Mouse (Mus musculus) embryonic facial prominence, embryonic 11.5 days (tissue): ENCODE measurements around the gene Cers6. TPM values are rescaled to one million over a fixed set of nuclear protein-coding genes. Genes with fewer than 3 reads are reported as not detected.
A peak's percentile ranks its signal among the peaks of the same experiment; 100 is the strongest.

Experiments used
- ATAC-seq: fragments of 200-750 bp; cut with Nextera tagmentation; replicated peaks from 2 replicates; pipeline ENCODE4 v1.8.0; 2017; ENCODE audit warnings: low read depth; ENCODE audit not compliant: insufficient number of reproducible peaks, low FRiP score, low TSS enrichment
- DNase-seq: peaks from one replicate; pipeline ENCODE4 v3.0.0-alpha.2; 2015; ENCODE audit warnings: low spot score
- H3K27ac ChIP-seq: fragments of 300-500 bp; sonication (generic); replicated peaks from 2 replicates; pipeline ENCODE4 v1.5.1; 2014; ENCODE audit warnings: mild to moderate bottlenecking, low read depth, low read length, control low read depth
- H3K27me3 ChIP-seq: fragments of 300-500 bp; sonication (generic); 2 replicates; pipeline ENCODE4 v1.6.1; 2014; ENCODE audit warnings: mild to moderate bottlenecking, low read length, moderate library complexity, mixed read lengths; ENCODE audit not compliant: control insufficient read depth, insufficient read depth
- H3K36me3 ChIP-seq: fragments of 300-500 bp; sonication (generic); replicated peaks from 2 replicates; pipeline ENCODE4 v1.6.1; 2014; ENCODE audit warnings: low read depth, mild to moderate bottlenecking, low read length, moderate library complexity, mixed read lengths; ENCODE audit not compliant: control insufficient read depth, insufficient read depth
- H3K4me1 ChIP-seq: fragments of 300-500 bp; sonication (generic); 2 replicates; pipeline ENCODE4 v1.6.1; 2014; ENCODE audit warnings: low read length, mixed read lengths; ENCODE audit not compliant: control insufficient read depth, insufficient read depth
- H3K4me2 ChIP-seq: fragments of 300-500 bp; sonication (generic); 2 replicates; pipeline ENCODE4 v1.6.1; 2014; ENCODE audit warnings: low read depth, mild to moderate bottlenecking, control low read depth, low read length, moderate library complexity
- H3K4me3 ChIP-seq: fragments of 300-500 bp; sonication (generic); 2 replicates; pipeline ENCODE4 v1.5.1; 2014; ENCODE audit warnings: low read depth, low read length, control low read depth
- H3K9ac ChIP-seq: fragments of 300-500 bp; sonication (generic); replicated peaks from 2 replicates; pipeline ENCODE4 v1.6.1; 2014; ENCODE audit warnings: mild to moderate bottlenecking, control low read depth, low read length
- H3K9me3 ChIP-seq: fragments of 300-500 bp; sonication (generic); replicated peaks from 2 replicates; pipeline ENCODE4 v1.6.1; 2016; ENCODE audit warnings: mild to moderate bottlenecking, low read length, inconsistent platforms, mixed read lengths; ENCODE audit not compliant: control insufficient read depth
- WGBS: fragments of 180-500 bp; shearing (Covaris S2); extraction: QIAGEN DNeasy Blood & Tissue Kit; methylation state at CpG from one replicate; pipeline ENCODE4 v1.1.7; 2014; 5-methylcytosine and 5-hydroxymethylcytosine counted together
- polyA plus RNA-seq: library from polyadenylated mRNA; unstranded; fragments of >200 nt; fragmentation: Nextera tagmentation; extraction: Ambion mirVana; gene quantifications from 2 replicates; pipeline ENCODE4 v1.2.1, GENCODE M21; 2014

The Cers6 gene
- polyA plus RNA-seq, 1 experiment from 2014 or later, result 33.6 TPM

DNA sequence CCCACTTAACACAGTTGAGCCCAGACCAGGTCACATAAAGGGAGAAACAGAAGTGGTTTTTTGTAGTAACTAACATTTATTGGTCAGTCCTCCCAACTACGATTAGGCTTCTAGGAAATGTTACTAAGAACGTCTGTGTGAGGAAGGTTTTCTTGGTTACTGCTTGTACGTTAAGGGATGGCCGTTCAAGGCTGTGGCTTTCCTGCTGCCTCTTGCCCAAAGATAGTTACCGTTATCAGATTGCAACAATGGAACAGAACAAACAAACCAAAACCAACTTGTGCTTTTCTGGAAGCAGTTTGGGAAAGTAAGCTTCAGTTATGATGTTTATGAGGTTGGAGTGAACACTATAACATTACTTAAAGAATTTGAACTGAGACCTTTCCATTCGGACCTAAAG is 114.5 kb downstream of the Cers6 start:
- DNase-seq (no peak), ATAC-seq (no peak)
- no peaks in the 10 kb centered on the region for H3K9me3 ChIP-seq
- no peak overlapping the region for H3K4me3 ChIP-seq
- no peaks in the 10 kb centered on the region for H3K36me3 ChIP-seq
- WGBS, result 79% methylated on average over 6 of the region's 6 CpGs
- no peak overlapping the region for H3K4me2 ChIP-seq
- no peak overlapping the region for H3K9ac ChIP-seq
- no peaks in the 10 kb centered on the region for H3K4me1 ChIP-seq
- H3K27ac ChIP-seq, result no peak overlapping the region
- no peaks in the 10 kb centered on the region for H3K27me3 ChIP-seq

DNA sequence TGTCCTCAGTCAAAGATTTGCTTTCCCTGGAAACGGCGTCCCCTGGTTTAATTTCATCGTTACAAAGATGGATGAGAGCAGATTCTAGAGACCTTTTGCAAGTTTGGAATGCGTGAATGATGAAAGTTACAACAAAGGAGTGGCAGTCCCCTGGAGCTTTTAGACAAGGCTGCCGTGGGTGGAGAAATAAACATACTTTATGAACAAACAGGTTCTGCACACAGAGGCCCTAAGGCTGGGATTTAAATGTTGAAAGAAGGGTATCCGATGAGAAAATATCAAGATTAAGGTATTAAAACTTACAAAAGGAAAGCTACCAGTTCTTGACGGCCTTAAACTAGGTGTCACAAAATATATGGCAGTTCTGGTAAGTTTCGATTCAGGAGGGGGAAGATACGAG is 117.0 kb downstream of the Cers6 start:
- ATAC-seq (no peak), DNase-seq (no peak)
- Histone ChIP-seq H3K4me2 (no peak overlapping the region), H3K4me3 (no peak overlapping the region), H3K9me3 (no peaks in the 10 kb centered on the region), H3K4me1 (no peaks in the 10 kb centered on the region), H3K36me3 (no peaks in the 10 kb centered on the region), H3K27me3 (no peaks in the 10 kb centered on the region), H3K27ac (no peak overlapping the region), H3K9ac (no peak overlapping the region)
- 69% methylated on average over 9 of the region's 9 CpGs for WGBS

DNA sequence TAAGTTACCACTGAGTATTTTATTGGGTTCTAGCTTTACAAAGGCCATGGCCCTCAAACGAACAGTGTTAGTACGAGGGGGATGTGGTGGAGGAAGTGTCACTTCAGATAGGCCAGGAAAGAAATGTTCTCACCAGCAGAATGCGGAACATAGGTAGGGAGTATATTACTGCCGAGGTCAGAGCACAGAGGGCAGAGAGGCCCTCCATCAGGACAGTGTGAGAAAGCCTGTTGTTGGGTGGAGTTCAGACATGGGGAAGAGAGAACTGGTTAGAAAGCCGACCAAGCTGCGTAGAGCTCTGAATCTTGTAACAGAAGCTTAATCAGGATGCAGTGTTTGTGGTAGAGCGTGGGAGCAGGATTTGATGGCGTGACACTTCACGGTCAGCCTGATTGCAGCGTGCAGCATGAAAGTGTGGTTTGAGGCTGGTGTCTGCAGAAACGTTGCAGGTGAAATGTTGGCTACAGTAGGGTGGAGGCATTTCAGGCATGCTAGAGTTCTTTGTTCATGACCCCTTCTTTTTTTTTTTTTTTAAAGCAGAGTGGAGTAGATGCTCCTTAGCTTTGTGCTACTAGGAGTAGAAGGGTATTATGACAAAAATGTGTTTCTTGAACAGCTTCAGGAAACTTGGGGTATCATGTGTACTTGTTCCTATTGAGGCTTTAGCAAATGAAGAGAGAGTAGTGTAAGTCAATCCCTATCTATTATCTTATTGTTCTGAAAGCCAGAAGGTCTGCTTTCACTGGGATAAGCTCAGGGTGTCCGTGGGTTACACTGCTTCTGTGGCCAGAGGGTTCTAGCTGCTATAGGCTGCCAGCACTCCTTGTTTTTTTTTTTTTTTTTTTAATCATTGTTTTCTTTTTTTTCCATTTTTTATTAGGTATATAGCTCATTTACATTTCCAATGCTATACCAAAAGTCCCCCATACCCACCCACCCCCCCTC is 117.7 kb downstream of the Cers6 start:
- H3K4me3 ChIP-seq, result no peak overlapping the region
- H3K9me3 ChIP-seq, result no peaks in the 10 kb centered on the region
- H3K4me1 ChIP-seq, result no peaks in the 10 kb centered on the region
- no peaks in the 10 kb centered on the region for H3K27me3 ChIP-seq
- H3K27ac ChIP-seq, result no peak overlapping the region
- H3K36me3 ChIP-seq, result no peaks in the 10 kb centered on the region
- WGBS, result 75% methylated on average over 12 of the region's 12 CpGs
- no peak overlapping the region for H3K9ac ChIP-seq
- DNase-seq (no peak), ATAC-seq (no peak)
- no peak overlapping the region for H3K4me2 ChIP-seq

DNA sequence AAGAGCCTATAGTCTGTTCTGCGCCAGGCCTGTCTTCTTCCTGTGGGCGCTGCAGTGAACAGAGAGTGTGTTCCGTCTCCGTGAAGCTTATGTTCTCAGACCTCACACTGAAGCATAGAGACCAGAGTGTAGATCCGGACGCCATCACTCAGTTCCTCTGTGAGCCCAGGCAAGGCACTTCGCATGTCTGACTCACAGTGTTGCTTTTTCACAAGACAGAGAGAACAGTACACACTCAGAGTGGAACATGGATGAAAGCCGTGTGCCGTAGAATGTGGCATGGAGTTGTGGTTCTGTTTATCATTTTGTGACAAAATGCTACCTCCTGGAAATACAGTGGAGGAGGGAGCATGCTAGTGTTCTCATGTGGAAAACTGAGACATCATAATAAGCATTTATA is 120.1 kb downstream of the Cers6 start:
- no peaks in the 10 kb centered on the region for H3K27me3 ChIP-seq
- no peak overlapping the region for H3K4me3 ChIP-seq
- no peaks in the 10 kb centered on the region for H3K9me3 ChIP-seq
- 85% methylated on average over 9 of the region's 9 CpGs for WGBS
- no peaks in the 10 kb centered on the region for H3K36me3 ChIP-seq
- ATAC-seq, result no peak
- no peak overlapping the region for H3K4me2 ChIP-seq
- no peaks in the 10 kb centered on the region for H3K4me1 ChIP-seq
- no peak overlapping the region for H3K9ac ChIP-seq
- no peak for DNase-seq
- no peak overlapping the region for H3K27ac ChIP-seq

DNA sequence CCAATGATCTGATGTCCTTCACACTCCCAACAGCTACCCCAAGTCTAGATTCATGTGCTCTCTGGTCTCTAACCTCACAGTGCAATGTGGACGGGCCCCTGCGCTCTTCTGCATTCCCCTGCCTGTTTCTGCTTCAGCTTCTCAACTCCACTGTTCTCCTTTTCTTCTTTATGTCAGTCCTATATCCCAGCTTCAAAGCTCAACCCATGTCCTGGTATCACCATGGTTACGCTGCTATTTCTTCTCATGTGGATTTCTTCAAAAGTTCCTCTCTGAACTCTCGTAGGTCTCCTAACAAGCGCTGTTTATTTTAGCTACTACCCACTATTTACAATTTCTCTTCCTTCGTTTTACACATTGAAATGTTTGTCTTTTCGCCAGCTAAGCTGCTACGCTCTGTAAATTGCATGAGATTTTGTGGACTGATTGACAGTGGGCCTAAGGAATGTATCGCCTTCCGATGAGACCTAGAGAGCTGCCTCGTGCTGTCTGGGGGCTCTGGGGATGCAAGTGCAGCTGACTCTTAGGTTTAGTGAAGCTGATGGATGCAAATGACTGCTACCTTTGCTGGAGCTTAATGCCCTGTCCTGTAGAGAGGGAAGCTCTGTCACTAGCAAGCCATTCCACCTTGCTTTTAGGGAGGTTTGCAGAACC is 120.6 kb downstream of the Cers6 start:
- Histone ChIP-seq H3K4me3 (no peak overlapping the region), H3K27me3 (no peaks in the 10 kb centered on the region), H3K4me1 (no peaks in the 10 kb centered on the region), H3K9me3 (no peaks in the 10 kb centered on the region), H3K27ac (no peak overlapping the region), H3K36me3 (no peaks in the 10 kb centered on the region), H3K9ac (no peak overlapping the region), H3K4me2 (no peak overlapping the region)
- peak; percentile 24 for DNase-seq
- WGBS, result 66% methylated on average over 11 of the region's 11 CpGs
- ATAC-seq, result no peak

DNA sequence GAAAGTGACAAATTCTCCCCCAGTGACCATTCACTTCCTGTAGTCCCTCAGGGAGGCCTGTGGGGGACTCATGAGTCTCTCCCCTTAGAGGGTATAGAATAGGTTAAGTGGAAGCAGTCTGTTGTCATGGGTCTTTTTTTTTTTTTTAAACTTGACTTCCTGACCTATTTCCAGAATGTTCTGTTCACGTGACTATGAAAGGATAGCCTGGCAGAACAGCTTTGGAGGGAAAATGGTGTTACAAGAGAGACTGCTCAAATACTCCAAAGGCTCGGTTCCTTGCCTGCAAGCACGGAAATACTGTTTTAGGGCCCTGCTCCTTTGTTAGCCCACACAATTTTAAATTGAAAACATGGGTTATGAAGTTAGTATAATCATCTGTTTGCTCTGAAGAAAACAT is 121.7 kb downstream of the Cers6 start:
- WGBS, result 79% methylated on average over 3 of the region's 3 CpGs
- ATAC-seq, result no peak

DNA sequence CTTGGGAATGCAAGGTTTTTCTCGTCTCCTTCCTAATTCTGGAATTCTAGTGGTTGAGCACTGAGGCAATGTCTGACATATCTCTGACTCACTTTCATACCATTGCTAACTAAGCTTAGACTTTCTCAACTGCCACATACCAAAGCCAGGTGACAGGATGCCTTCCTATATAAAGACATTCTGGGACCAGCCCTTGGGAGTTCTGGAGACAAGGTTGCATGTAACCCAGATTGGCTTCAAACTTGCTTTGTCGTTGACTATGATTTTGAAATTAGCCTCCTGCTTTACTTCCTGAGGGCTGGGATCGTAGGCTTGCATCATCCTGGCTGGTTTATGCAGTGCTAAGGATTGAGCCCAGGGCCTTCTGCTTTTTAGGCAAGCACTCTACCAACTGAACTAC is 122.2 kb downstream of the Cers6 start:
- ATAC-seq (no peak), DNase-seq (no peak)
- H3K4me3 ChIP-seq, result no peak overlapping the region
- no peak overlapping the region for H3K27ac ChIP-seq
- WGBS, result 75% methylated on average over 3 of the region's 3 CpGs
- H3K4me1 ChIP-seq, result no peaks in the 10 kb centered on the region
- H3K36me3 ChIP-seq, result no peaks in the 10 kb centered on the region
- H3K9ac ChIP-seq, result no peak overlapping the region
- H3K4me2 ChIP-seq, result no peak overlapping the region
- no peaks in the 10 kb centered on the region for H3K9me3 ChIP-seq
- H3K27me3 ChIP-seq, result no peaks in the 10 kb centered on the region

More for the DNA sequence above, 121.7 kb downstream of the Cers6 start:
- Histone ChIP-seq H3K4me2 (no peak overlapping the region), H3K27ac (no peak overlapping the region), H3K4me3 (no peak overlapping the region), H3K4me1 (no peaks in the 10 kb centered on the region), H3K36me3 (no peaks in the 10 kb centered on the region), H3K27me3 (no peaks in the 10 kb centered on the region), H3K9me3 (no peaks in the 10 kb centered on the region), H3K9ac (no peak overlapping the region)
- no peak for DNase-seq

DNA sequence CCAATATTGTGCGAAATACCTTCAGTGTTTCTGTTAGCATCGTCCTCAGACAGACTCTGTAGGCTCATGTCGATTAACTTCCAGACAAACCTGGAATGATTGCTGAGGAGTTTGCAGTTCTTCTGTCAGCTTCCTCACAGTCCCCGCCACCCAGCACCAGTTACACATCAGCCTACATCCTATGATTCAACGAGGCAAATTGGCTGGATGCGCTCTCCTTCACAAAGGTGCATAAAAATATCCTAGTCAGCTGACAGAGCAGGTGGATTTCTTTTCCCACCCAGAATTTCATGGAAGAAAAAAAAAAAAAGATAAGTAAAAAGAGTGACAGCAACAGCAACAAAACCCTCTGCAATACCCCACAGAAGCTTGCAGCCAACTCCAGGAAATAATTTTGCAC is 127.9 kb downstream of the Cers6 start:
- no peak overlapping the region for H3K4me2 ChIP-seq
- ATAC-seq (no peak), DNase-seq (no peak)
- H3K4me3 ChIP-seq, result no peak overlapping the region
- no peak overlapping the region for H3K9ac ChIP-seq
- H3K36me3 ChIP-seq, result no peaks in the 10 kb centered on the region
- H3K27ac ChIP-seq, result no peak overlapping the region
- H3K4me1 ChIP-seq, result no peaks in the 10 kb centered on the region
- 92% methylated on average over 6 of the region's 6 CpGs for WGBS
- no peaks in the 10 kb centered on the region for H3K27me3 ChIP-seq
- no peaks in the 10 kb centered on the region for H3K9me3 ChIP-seq
